Mouse (Mus musculus) myocyte (in vitro differentiated cells): ENCODE measurements around the gene Fkbp5. TPM values are rescaled to one million over a fixed set of nuclear protein-coding genes. Genes with fewer than 3 reads are reported as not detected.

ENCODE experiments used
- H3K27me3 ChIP-seq: one replicate; pipeline ENCODE4 v1.6.1; 2011; ENCODE audit not compliant: control insufficient read depth, insufficient read depth, insufficient read length
- H3K36me3 ChIP-seq: one replicate; pipeline ENCODE4 v1.6.1; 2011; ENCODE audit not compliant: control insufficient read depth, insufficient read depth
- H3K4me2 ChIP-seq: one replicate; pipeline ENCODE4 v1.6.1; 2011; ENCODE audit warnings: low read depth, control low read depth
- H3K4me3 ChIP-seq: one replicate; pipeline ENCODE4 v1.5.1; 2011; ENCODE audit warnings: mild to moderate bottlenecking, control low read depth, moderate library complexity
- H3K79me2 ChIP-seq: one replicate; pipeline ENCODE4 v1.6.1; 2011; ENCODE audit not compliant: control insufficient read depth, insufficient read depth
- H3ac ChIP-seq: one replicate; pipeline ENCODE4 v1.6.1; 2011; ENCODE audit not compliant: control insufficient read depth, insufficient read length
- CEBPB ChIP-seq: IDR thresholded peaks from 2 replicates; pipeline ENCODE4 v1.6.1; 2011; ENCODE audit warnings: mild to moderate bottlenecking, moderate library complexity; ENCODE audit not compliant: poor library complexity, insufficient read depth, severe bottlenecking
- E2F4 ChIP-seq: IDR thresholded peaks from one replicate; pipeline ENCODE4 v1.6.1; 2011; ENCODE audit warnings: mild to moderate bottlenecking, control low read depth, moderate library complexity; ENCODE audit not compliant: insufficient read depth
- MAX ChIP-seq: IDR thresholded peaks from one replicate; pipeline ENCODE4 v1.6.1; 2011; ENCODE audit warnings: low read depth, mild to moderate bottlenecking, control low read depth
- MYOD1 ChIP-seq, 3 experiments: IDR thresholded peaks; one replicate each; pipeline ENCODE4 v1.6.1; 2011; ENCODE audit warnings: control low read depth in 2 of 3, low read depth in 2 of 3, mild to moderate bottlenecking in 2 of 3, moderate library complexity in 1 of 3; ENCODE audit not compliant: insufficient read length in 2 of 3, control insufficient read depth in 1 of 3
- MYOG ChIP-seq, 3 experiments: IDR thresholded peaks; one replicate each; pipeline ENCODE4 v1.6.1; 2011; ENCODE audit warnings: control low read depth in 2 of 3, low read depth in 2 of 3, mild to moderate bottlenecking in 2 of 3; ENCODE audit not compliant: insufficient read length in 2 of 3, control insufficient read depth in 1 of 3, insufficient read depth in 1 of 3
- POLR2A ChIP-seq: IDR thresholded peaks from one replicate; pipeline ENCODE4 v1.6.1; 2011; ENCODE audit warnings: low read depth, mild to moderate bottlenecking, control low read depth, moderate library complexity; ENCODE audit not compliant: insufficient read length
- POLR2AphosphoS2 ChIP-seq: IDR thresholded peaks from one replicate; pipeline ENCODE4 v1.6.1; 2011; ENCODE audit warnings: low read depth, control low read depth; ENCODE audit not compliant: insufficient read length
- REST ChIP-seq: IDR thresholded peaks from one replicate; pipeline ENCODE4 v1.6.1; 2011; ENCODE audit warnings: mild to moderate bottlenecking, control low read depth, moderate library complexity; ENCODE audit not compliant: insufficient read depth, insufficient read length
- SRF ChIP-seq: IDR thresholded peaks from one replicate; pipeline ENCODE4 v1.6.1; 2011; ENCODE audit warnings: low read depth; ENCODE audit not compliant: control insufficient read depth, insufficient read length
- TCF12 ChIP-seq: IDR thresholded peaks from one replicate; pipeline ENCODE4 v1.6.1; 2011; ENCODE audit warnings: mild to moderate bottlenecking, control low read depth; ENCODE audit not compliant: poor library complexity, insufficient read depth, severe bottlenecking
- TCF3 ChIP-seq: IDR thresholded peaks from one replicate; pipeline ENCODE4 v1.6.1; 2011; ENCODE audit warnings: low read depth, control low read depth; ENCODE audit not compliant: insufficient read length
- USF1 ChIP-seq: IDR thresholded peaks from one replicate; pipeline ENCODE4 v1.6.1; 2011; ENCODE audit warnings: low read depth, mild to moderate bottlenecking, control low read depth, moderate library complexity
- polyA plus RNA-seq: library from polyadenylated mRNA; unstranded; fragments of >200 nt; fragmentation: generic; extraction: Trizol; gene quantifications from one replicate; pipeline ENCODE4 v1.2.1, GENCODE M21; 2012; ENCODE audit warnings: missing spikeins

The Fkbp5 gene
- polyA plus RNA-seq, 1 experiment = 11.6 TPM

DNA sequence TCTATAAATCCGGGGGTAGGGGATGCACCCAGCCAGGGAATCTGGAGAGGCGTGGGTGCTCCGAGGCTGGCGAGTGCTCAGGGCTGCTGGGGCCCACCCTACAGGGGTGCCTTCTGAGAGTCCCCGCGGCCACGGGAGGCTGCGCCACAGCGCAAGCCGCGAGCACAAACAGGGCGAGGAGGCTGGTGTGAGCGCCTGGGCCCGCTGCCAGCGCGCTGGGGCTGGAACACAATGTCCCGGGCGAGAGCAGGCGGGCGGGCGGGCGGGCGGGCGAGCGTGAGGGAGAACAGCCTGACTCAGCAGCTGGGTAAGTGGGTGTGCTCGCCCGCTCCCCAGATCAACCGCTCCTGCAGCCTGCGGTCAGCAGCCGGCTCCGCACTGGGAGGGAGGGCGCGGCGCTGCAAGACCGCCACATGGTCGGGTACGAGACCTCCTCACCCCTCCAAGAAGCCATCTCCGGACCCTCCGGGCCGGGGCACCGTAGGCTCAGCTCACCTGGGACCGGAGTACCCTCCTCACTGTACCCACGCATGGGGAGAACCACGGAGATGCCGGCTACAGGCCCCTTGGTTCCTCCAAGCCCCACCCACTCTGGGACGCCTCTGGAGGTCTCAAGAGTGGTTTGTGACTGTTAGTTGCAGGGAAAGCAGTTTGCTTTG lies 758 bp upstream of the Fkbp5 start:
- H3ac ChIP-seq = no peak overlapping the region
- H3K4me3 ChIP-seq = no peak overlapping the region
- no peaks in the 10 kb centered on the region for H3K36me3 ChIP-seq
- H3K79me2 ChIP-seq = no peaks in the 10 kb centered on the region
- TF ChIP-seq TCF3 (no peak), USF1 (no peak), MYOG (IDR thresholded peaks at IDR 0.05; ENCODE audit: control insufficient read depth in 1 of 3, insufficient read depth in 1 of 3, insufficient read length in 2 of 3, low read depth in 2 of 3) (peak in 1 of 3 experiments; percentile 29), MYOD1 (IDR thresholded peaks at IDR 0.05; ENCODE audit: control insufficient read depth in 1 of 3, insufficient read length in 2 of 3, low read depth in 2 of 3) (peak in 1 of 3 experiments; percentile 45)
- H3K4me2 ChIP-seq = peak overlapping the region; percentile 96
- H3K27me3 ChIP-seq = no peaks in the 10 kb centered on the region

DNA sequence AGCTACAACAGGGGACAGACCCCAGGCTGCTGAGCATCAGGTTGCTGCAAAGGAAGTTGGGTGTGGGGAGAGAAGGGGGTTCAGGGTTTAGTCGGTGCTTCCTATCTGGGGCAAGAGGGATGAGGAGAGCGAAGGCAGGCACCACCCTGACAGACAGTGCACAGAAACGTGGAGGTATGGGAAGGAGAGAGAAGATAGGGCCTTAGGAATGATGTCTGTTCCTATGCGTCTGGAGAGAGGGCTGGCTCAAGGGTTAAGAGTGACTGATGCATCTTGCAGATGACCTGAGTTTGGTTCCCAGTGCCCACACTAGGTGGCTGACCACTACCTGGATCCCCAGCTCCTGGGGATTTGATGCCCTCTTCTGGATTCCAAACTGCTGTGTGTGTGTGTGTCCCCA lies 446 bp downstream of the Fkbp5 start:
- no peak for TF ChIP-seq POLR2AphosphoS2
- TF ChIP-seq E2F4 = no peak
- TF ChIP-seq TCF3 = no peak
- no peak for TF ChIP-seq MYOG (IDR thresholded peaks at IDR 0.05; ENCODE audit: control insufficient read depth in 1 of 3, insufficient read depth in 1 of 3, insufficient read length in 2 of 3, low read depth in 2 of 3)
- TF ChIP-seq MAX = no peak
- no peak for TF ChIP-seq POLR2A
- no peak for TF ChIP-seq TCF12
- TF ChIP-seq CEBPB = no peak
- Histone ChIP-seq H3K4me2 (no peak overlapping the region), H3K79me2 (no peaks in the 10 kb centered on the region), H3K4me3 (no peak overlapping the region), H3K36me3 (no peaks in the 10 kb centered on the region), H3K27me3 (no peaks in the 10 kb centered on the region), H3ac (no peak overlapping the region)

GRCm38 (mm10) chr17:28515431-28516341 lies 1.6 kb downstream of the Fkbp5 start:
- Histone ChIP-seq H3K79me2 (no peaks in the 10 kb centered on the region), H3ac (no peak overlapping the region), H3K4me3 (no peak overlapping the region), H3K36me3 (no peaks in the 10 kb centered on the region), H3K4me2 (no peak overlapping the region), H3K27me3 (no peaks in the 10 kb centered on the region)
- TF ChIP-seq POLR2AphosphoS2 = no peak
- TF ChIP-seq E2F4 = no peak
- no peak for TF ChIP-seq REST

DNA sequence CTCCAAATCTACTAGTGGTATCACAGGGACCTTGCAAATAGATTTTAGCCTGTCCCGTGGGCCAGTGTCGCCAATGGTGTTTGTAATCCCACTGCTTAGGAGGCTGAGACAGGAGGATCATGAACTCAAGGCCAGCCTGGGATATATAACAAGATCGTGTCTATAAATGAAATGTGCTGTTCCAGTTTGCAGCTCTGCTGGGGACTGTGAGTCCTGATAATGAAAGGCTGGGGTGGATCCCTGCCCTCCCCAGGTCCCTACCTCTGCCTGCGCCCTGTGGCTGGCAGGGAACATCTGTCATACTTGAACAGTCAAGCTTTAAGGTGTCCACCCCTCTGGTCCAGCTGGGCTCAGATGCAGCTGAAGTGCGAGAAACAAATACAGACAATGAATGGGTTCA lies 2.8 kb downstream of the Fkbp5 start:
- no peaks in the 10 kb centered on the region for H3K79me2 ChIP-seq
- TF ChIP-seq CEBPB (no peak), TCF12 (no peak), POLR2AphosphoS2 (no peak), MYOD1 (IDR thresholded peaks at IDR 0.05; ENCODE audit: control insufficient read depth in 1 of 3, insufficient read length in 2 of 3, low read depth in 2 of 3) (no peak), POLR2A (no peak), USF1 (no peak), REST (no peak), SRF (no peak), MAX (no peak), E2F4 (no peak), TCF3 (no peak), MYOG (IDR thresholded peaks at IDR 0.05; ENCODE audit: control insufficient read depth in 1 of 3, insufficient read depth in 1 of 3, insufficient read length in 2 of 3, low read depth in 2 of 3) (no peak)
- H3K4me3 ChIP-seq = no peak overlapping the region
- H3K27me3 ChIP-seq = no peaks in the 10 kb centered on the region
- H3K4me2 ChIP-seq = no peak overlapping the region
- no peaks in the 10 kb centered on the region for H3K36me3 ChIP-seq
- no peak overlapping the region for H3ac ChIP-seq

DNA sequence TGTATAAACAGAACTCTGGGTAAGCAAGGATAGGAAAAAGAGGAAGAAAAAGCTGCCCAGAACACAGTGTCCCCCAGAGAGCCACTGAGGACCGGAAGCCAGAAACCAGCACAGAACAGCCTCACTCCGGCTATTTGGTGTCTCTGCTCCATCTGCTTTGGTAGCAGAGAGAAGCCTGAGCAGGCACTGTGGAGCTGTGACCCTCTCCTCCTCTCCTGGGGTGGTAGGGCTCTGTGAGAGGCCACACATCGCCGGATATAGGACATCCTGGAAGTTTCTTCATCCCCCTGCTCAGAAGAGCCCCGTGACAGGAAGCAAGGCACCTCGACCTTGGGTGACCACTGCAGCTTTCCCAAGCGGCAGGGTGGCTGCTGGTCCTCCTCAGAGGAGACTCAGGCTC lies 3.5 kb downstream of the Fkbp5 start:
- no peak overlapping the region for H3K4me2 ChIP-seq
- H3K36me3 ChIP-seq = no peaks in the 10 kb centered on the region
- no peak overlapping the region for H3ac ChIP-seq
- H3K4me3 ChIP-seq = no peak overlapping the region
- H3K27me3 ChIP-seq = no peaks in the 10 kb centered on the region
- TF ChIP-seq MYOG (IDR thresholded peaks at IDR 0.05; ENCODE audit: control insufficient read depth in 1 of 3, insufficient read depth in 1 of 3, insufficient read length in 2 of 3, low read depth in 2 of 3) (no peak), MAX (no peak), POLR2AphosphoS2 (no peak), USF1 (no peak), POLR2A (no peak), TCF3 (no peak)
- H3K79me2 ChIP-seq = no peaks in the 10 kb centered on the region
